Mouse (Mus musculus) CH12.LX (cell line): ENCODE measurements around the gene Rab10. TPM values are rescaled to one million over a fixed set of nuclear protein-coding genes. Genes with fewer than 3 reads are reported as not detected.

Source experiments
- DNase-seq: peaks from one replicate; pipeline ENCODE4 v3.0.0-alpha.2; 2013; ENCODE audit errors: extremely low read depth
- H3K27ac ChIP-seq: 2 replicates; pipeline ENCODE4 v1.5.1; 2012; ENCODE audit warnings: low read depth, mild to moderate bottlenecking, control low read depth, moderate library complexity; ENCODE audit not compliant: insufficient read depth
- H3K27me3 ChIP-seq: replicated peaks from 2 replicates; pipeline ENCODE3; 2012; ENCODE audit warnings: inconsistent platforms
- H3K36me3 ChIP-seq, 2 experiments: replicated peaks in 1 of 2; 2 replicates each; pipeline versions ENCODE3 to v1.6.1; 2012; ENCODE audit warnings: inconsistent platforms in 1 of 2, low read length in 1 of 2, mild to moderate bottlenecking in 1 of 2, mixed read lengths in 1 of 2, moderate library complexity in 1 of 2; ENCODE audit not compliant: control insufficient read depth in 1 of 2, insufficient read depth in 1 of 2
- H3K4me1 ChIP-seq, 2 experiments: 2 replicates each; pipeline ENCODE4 v1.6.1; 2012; ENCODE audit warnings: inconsistent platforms in 1 of 2, moderate library complexity in 1 of 2; ENCODE audit not compliant: insufficient read depth in 2 of 2, control insufficient read depth in 1 of 2
- H3K4me2 ChIP-seq: 2 replicates; pipeline ENCODE4 v1.6.1; 2012; ENCODE audit warnings: low read depth, mild to moderate bottlenecking, control low read depth; ENCODE audit not compliant: poor library complexity, insufficient read depth, severe bottlenecking
- H3K4me3 ChIP-seq, 3 experiments: fragments of 150-350 bp in 1 of 3; sonication (generic) in 1 of 3; replicated peaks in 1 of 3; 2 replicates each; pipeline versions ENCODE3 to v1.5.1; 2011 to 2012; ENCODE audit warnings: low read depth in 2 of 3, low read length in 2 of 3, mild to moderate bottlenecking in 2 of 3, moderate library complexity in 2 of 3, control low read depth in 1 of 3, improper control_type of control experiment in 1 of 3, inconsistent platforms in 1 of 3, mixed read lengths in 1 of 3; ENCODE audit not compliant: poor library complexity in 1 of 3
- H3K79me2 ChIP-seq: replicated peaks from 2 replicates; pipeline ENCODE4 v1.6.1; 2012; ENCODE audit warnings: mild to moderate bottlenecking, moderate library complexity; ENCODE audit not compliant: control insufficient read depth, poor library complexity, insufficient read depth, severe bottlenecking; ENCODE audit errors: extremely low read depth
- H3K9ac ChIP-seq: 2 replicates; pipeline ENCODE4 v1.6.1; 2012; ENCODE audit warnings: low read depth, mild to moderate bottlenecking, control low read depth, moderate library complexity; ENCODE audit not compliant: insufficient read depth
- H3K9me3 ChIP-seq: replicated peaks from 2 replicates; pipeline ENCODE3; 2012; ENCODE audit warnings: low read length, inconsistent platforms, mixed read lengths
- BHLHE40 ChIP-seq: IDR thresholded peaks from 2 replicates; pipeline ENCODE4 v1.6.1; 2011; ENCODE audit warnings: mild to moderate bottlenecking, low read depth, low read length, improper control_type of control experiment
- CHD1 ChIP-seq: IDR thresholded peaks from 2 replicates; pipeline ENCODE4 v1.6.1; 2012; ENCODE audit warnings: low read depth, low read length, improper control_type of control experiment, inconsistent platforms
- CHD2 ChIP-seq: IDR thresholded peaks from 2 replicates; pipeline ENCODE4 v1.6.1; 2011; ENCODE audit warnings: low read length, improper control_type of control experiment
- ELF1 ChIP-seq: IDR thresholded peaks from 2 replicates; pipeline ENCODE4 v1.6.1; 2014; ENCODE audit warnings: low read depth, mild to moderate bottlenecking, inconsistent platforms, low read length, improper control_type of control experiment
- EP300 ChIP-seq: IDR thresholded peaks from 2 replicates; pipeline ENCODE4 v1.6.1; 2011; ENCODE audit warnings: low read length, improper control_type of control experiment
- ETS1 ChIP-seq: conservative IDR thresholded peaks from 2 replicates; pipeline ENCODE4 v1.6.1; 2012; ENCODE audit warnings: low read depth, mild to moderate bottlenecking, inconsistent platforms, low read length, improper control_type of control experiment, moderate library complexity
- GABPA ChIP-seq: IDR thresholded peaks from 2 replicates; pipeline ENCODE4 v1.6.1; 2012; ENCODE audit warnings: low read depth, low read length, improper control_type of control experiment, inconsistent platforms; ENCODE audit not compliant: insufficient replicate concordance
- HCFC1 ChIP-seq: IDR thresholded peaks from 2 replicates; pipeline ENCODE4 v1.6.1; 2012; ENCODE audit warnings: low read depth, mild to moderate bottlenecking, inconsistent platforms, low read length, improper control_type of control experiment
- IRF4 ChIP-seq: IDR thresholded peaks from 2 replicates; pipeline ENCODE4 v1.6.1; 2014; ENCODE audit warnings: low read depth, mild to moderate bottlenecking, inconsistent platforms, low read length, improper control_type of control experiment
- JUND ChIP-seq: conservative IDR thresholded peaks from 2 replicates; pipeline ENCODE4 v1.6.1; 2011; ENCODE audit warnings: low read depth, low read length, improper control_type of control experiment
- MEF2A ChIP-seq: IDR thresholded peaks from 2 replicates; pipeline ENCODE4 v1.6.1; 2014; ENCODE audit warnings: low read depth, mild to moderate bottlenecking, inconsistent platforms, low read length, improper control_type of control experiment, borderline replicate concordance
- MXI1 ChIP-seq: IDR thresholded peaks from 2 replicates; pipeline ENCODE4 v1.6.1; 2011; ENCODE audit warnings: mild to moderate bottlenecking, low read depth, low read length, improper control_type of control experiment
- MYC ChIP-seq: IDR thresholded peaks from 2 replicates; pipeline ENCODE4 v1.6.1; 2011; ENCODE audit warnings: low read depth, mild to moderate bottlenecking, improper control_type of control experiment, low read length
- NELFE ChIP-seq: IDR thresholded peaks from 2 replicates; pipeline ENCODE4 v1.6.1; 2011; ENCODE audit warnings: low read depth, low read length, improper control_type of control experiment
- RCOR1 ChIP-seq: conservative IDR thresholded peaks from 2 replicates; pipeline ENCODE4 v1.6.1; 2012; ENCODE audit warnings: low read depth, mild to moderate bottlenecking, inconsistent platforms, low read length, improper control_type of control experiment
- TBP ChIP-seq: conservative IDR thresholded peaks from 2 replicates; pipeline ENCODE4 v1.6.1; 2011; ENCODE audit warnings: low read depth, low read length, improper control_type of control experiment
- TCF12 ChIP-seq: IDR thresholded peaks from 2 replicates; pipeline ENCODE4 v1.6.1; 2014; ENCODE audit warnings: low read depth, mild to moderate bottlenecking, inconsistent platforms, low read length, improper control_type of control experiment
- UBTF ChIP-seq: IDR thresholded peaks from 2 replicates; pipeline ENCODE4 v1.6.1; 2012; ENCODE audit warnings: low read depth, mild to moderate bottlenecking, inconsistent platforms, low read length, improper control_type of control experiment, moderate library complexity
- USF1 ChIP-seq: IDR thresholded peaks from 2 replicates; pipeline ENCODE4 v1.6.1; 2014; ENCODE audit warnings: low read depth, mild to moderate bottlenecking, inconsistent platforms, low read length, improper control_type of control experiment
- ZKSCAN1 ChIP-seq: IDR thresholded peaks from 2 replicates; pipeline ENCODE4 v1.6.1; 2012; ENCODE audit warnings: low read depth, inconsistent platforms, low read length, improper control_type of control experiment, borderline replicate concordance
- dilution Hi-C: fragments of 300-500 bp; cut with MboI; formaldehyde crosslinking; loops from 2 replicates; pipeline ENCODE4 v1.14.3; 2020; ENCODE audit warnings: low sequenced_read_pairs; ENCODE audit not compliant: extremely low pct_unique_long_range_greater_than_20kb, extremely low pct_ligation_motif_present
- in situ Hi-C: fragments of 300-500 bp; cut with MboI; formaldehyde crosslinking; loops from 3 replicates; pipeline ENCODE4 v1.14.3; 2019; ENCODE audit warnings: low sequenced_read_pairs, low pct_ligation_motif_present, low pct_unique_long_range_greater_than_20kb, mixed read lengths
- polyA plus RNA-seq: library from polyadenylated mRNA; unstranded; fragments of >175 nt; gene quantifications from 2 replicates; pipeline ENCODE4 v1.2.1, GENCODE M21; 2012; ENCODE audit warnings: low read depth; ENCODE audit not compliant: insufficient read length
- total RNA-seq, 2 experiments: library from RNA; depleted of rRNA; stranded (reverse); fragments of 300-350 nt in 1 of 2; fragments of >200 nt in 1 of 2; gene quantifications; 2 replicates each; pipeline ENCODE4 v1.2.3; 2012 to 2014

The Rab10 gene
- total and polyA plus RNA-seq, 3 experiments = 60.1 to 111 (median 91.8) TPM

DNA sequence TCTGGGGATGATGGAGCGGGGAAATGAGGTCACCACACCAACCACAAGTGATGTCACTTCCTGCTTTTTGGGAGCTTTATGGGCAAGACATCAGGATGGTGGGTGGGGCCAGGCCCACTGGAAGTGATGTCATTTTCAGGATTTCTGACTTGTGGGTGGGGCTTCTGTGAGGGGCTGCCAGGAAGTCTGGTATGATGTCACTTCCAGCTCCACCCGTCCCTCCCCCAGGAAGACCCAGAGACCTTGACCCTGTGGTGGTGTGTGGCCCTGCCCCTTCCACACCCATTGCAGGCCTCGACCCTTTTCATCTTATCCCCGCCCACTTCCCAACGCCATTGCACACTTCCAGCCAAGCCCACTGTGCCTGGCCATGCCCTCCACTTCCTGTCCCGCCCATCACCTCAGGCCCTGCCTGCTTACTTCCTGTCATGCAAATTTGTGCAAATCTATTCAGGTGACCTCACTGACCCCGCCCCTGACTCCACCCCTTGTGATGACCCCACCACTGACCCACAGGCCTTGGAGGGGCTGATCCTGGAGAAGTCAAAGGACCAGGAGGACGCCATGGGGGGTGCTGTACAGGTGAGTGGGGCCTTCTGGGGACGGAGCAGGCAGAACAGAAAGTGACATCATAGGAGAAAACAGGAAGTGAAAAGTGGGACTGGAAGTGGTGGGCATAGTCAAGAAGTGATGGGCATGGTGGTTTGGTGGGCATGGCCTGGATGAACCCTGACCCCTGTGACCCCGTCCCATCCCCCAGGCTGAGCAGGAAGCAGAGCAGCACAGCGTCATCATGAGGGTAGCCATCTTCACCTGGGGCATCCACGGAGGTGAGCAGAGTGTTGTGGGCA is 72.7 kb downstream of the Rab10 start:
- H3K36me3 ChIP-seq = peaks cover 43 to 51% of the 10 kb centered on the region in 2 experiments
- TF ChIP-seq IRF4 (peak; percentile 20; the same call in 1 of the 2 replicates), ETS1 (0 out of 2 replicates have a peak, but pooled peaks have one; percentile 8), CHD1 (no peak), EP300 (0 out of 2 replicates have a peak, but pooled peaks have one; percentile 13), JUND (no peak)

DNA sequence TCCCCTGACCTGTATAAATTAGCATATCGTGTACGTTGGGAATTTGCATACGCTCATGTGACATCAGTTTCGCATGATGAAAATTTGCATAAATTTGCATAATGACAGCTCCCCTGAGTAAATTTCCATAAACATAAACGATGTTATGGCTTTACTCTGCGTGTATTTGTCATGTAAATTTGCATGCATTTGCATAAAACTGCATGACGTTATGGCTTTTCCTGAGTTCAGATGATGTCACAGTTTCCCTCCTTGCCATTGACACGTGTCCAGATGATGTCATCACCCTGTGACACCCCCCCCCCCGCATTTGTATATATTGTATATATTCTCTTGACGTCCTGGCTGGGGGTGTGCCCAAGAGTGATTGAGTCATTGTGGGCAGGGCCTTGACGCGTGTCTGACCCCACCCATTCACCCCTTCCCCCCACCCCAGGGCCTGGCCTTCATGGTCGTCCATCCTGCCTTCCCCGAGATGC is 73.6 kb downstream of the Rab10 start:
- no peaks in the 10 kb centered on the region for H3K27me3 ChIP-seq
- TF ChIP-seq TBP (0 out of 2 replicates have a peak, but pooled peaks have one; percentile 53), RCOR1 (no peak), MXI1 (no peak)
- H3K4me1 ChIP-seq = peaks cover 15 to 17% of the 10 kb centered on the region in 2 experiments
- H3K4me3 ChIP-seq = peak overlapping the region; percentile 44 to 77 (median 70)
- DNase-seq = no peak
- no peaks in the 10 kb centered on the region for H3K79me2 ChIP-seq
- peaks cover 42% of the 10 kb centered on the region for H3K9me3 ChIP-seq
- H3K27ac ChIP-seq = peak overlapping the region; percentile 96
- dilution Hi-C loops (no loop called here), in situ Hi-C loops (loop anchor here (5.0 kb wide), 2 partner anchors 71 to 116 kb away; partner anchors contain the start of gene Rab10)
- no peak overlapping the region for H3K9ac ChIP-seq
- peaks cover 43 to 47% of the 10 kb centered on the region in 2 experiments for H3K36me3 ChIP-seq
- H3K4me2 ChIP-seq = peak overlapping the region; percentile 26; the same call in 1 of the 2 replicates

More for the DNA sequence above, 72.7 kb downstream of the Rab10 start:
- Histone ChIP-seq H3K9me3 (peaks cover 42% of the 10 kb centered on the region), H3K4me3 (peak overlapping the region in 1 of 3 experiments; percentile 70), H3K27me3 (no peaks in the 10 kb centered on the region), H3K9ac (no peak overlapping the region), H3K4me1 (peaks cover 15 to 17% of the 10 kb centered on the region in 2 experiments), H3K4me2 (no peak overlapping the region), H3K27ac (peak overlapping the region; percentile 96), H3K79me2 (no peaks in the 10 kb centered on the region)
- peak; percentile 38 for DNase-seq
- dilution Hi-C loops (no loop called here), in situ Hi-C loops (loop anchor here (5.0 kb wide), 2 partner anchors 70 to 115 kb away; partner anchors contain the start of gene Rab10)

DNA sequence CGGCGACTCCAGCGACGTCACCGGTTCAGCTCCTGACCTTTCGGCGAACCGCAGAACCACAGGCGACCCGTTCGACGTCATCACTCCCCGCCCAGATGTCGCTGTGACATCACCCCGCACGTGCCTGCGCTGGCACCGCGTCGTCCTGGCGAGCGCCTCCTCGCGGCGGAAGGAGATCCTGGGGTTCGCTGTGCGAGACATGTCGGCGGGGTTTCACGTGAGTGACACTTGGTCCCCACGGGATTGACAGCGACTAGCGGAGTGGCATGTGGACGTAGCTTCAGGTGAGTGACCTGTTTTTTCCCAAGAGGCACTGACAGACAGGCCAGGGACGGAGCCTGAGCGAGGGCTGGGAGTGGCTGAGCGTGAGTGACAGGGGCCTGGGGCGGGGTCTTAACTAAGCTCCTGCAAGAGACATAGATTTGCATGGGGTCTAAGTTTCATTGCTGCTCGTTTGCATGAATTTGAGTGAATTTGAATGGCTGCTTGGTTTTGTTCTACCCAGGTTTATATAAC is 74.1 kb downstream of the Rab10 start:
- H3K9ac ChIP-seq = peak overlapping the region; percentile 52
- peak overlapping the region; percentile 44 to 77 (median 70) for H3K4me3 ChIP-seq
- peaks cover 15 to 17% of the 10 kb centered on the region in 2 experiments for H3K4me1 ChIP-seq
- peak overlapping the region; percentile 96 for H3K27ac ChIP-seq
- H3K79me2 ChIP-seq = no peaks in the 10 kb centered on the region
- peaks cover 42% of the 10 kb centered on the region for H3K9me3 ChIP-seq
- in situ Hi-C loops = loop anchor here (5.0 kb wide), 2 partner anchors 72 to 117 kb away; partner anchors contain the start of gene Rab10
- dilution Hi-C loops = no loop called here
- H3K4me2 ChIP-seq = peak overlapping the region; percentile 26; the same call in 1 of the 2 replicates
- H3K27me3 ChIP-seq = no peaks in the 10 kb centered on the region
- peak; percentile 90 for DNase-seq
- peaks cover 42 to 43% of the 10 kb centered on the region in 2 experiments for H3K36me3 ChIP-seq
- TF ChIP-seq ZKSCAN1 (no peak), NELFE (peak; percentile 74), MEF2A (0 out of 2 replicates have a peak, but pooled peaks have one; percentile 60), ELF1 (no peak), BHLHE40 (peak; percentile 99), USF1 (peak; percentile 62), TCF12 (0 out of 2 replicates have a peak, but pooled peaks have one; percentile 60), GABPA (peak; percentile 89), IRF4 (peak; percentile 75), MXI1 (peak; percentile 94), MYC (peak; percentile 90), CHD1 (no peak), UBTF (no peak), JUND (peak; percentile 38; the same call in 1 of the 2 replicates), HCFC1 (no peak), CHD2 (no peak)
